Mouse (Mus musculus) layer of hippocampus, adult 8-10 months (tissue): ENCODE measurements at regions not wholly inside any gene's neighbourhood (a gene's known extent, or its start where the extent isn't known, plus 50 kb on each side); places are given as distances from the start of the nearest gene placed in this dataset.
A peak's percentile ranks its signal among the peaks of the same experiment; 100 is the strongest.

ENCODE experiments used
- DNase-seq, 2 experiments: peaks; one replicate each; pipeline ENCODE4 v3.0.0; 2022; ENCODE audit warnings: low spot score in 2 of 2

- no peak for DNase-seq
These were observed 99.1 kb upstream of the Id2 start for GRCm38 (mm10) chr12:25196022-25196421.

DNA sequence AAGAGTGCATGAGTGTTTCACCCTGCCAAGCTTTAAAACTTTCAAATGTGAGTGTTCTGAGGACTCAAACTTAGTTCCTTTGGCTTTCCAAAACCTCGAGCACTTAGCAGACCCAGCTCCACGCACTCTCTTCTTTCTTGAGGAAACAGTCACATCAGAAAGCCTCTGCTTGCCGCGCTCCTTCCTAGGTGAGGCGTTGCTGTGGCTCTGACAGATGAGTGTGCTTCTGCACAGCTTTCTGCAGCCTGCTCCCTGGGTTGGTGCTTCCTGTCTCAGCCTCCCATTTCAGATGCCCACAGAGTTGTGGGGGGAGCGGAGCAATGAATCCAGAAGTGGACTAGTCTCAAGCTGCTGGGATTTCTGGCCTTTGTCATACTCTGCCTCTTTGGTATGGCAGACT is 95.3 kb upstream of the Id2 start:
- DNase-seq = no peak

DNA sequence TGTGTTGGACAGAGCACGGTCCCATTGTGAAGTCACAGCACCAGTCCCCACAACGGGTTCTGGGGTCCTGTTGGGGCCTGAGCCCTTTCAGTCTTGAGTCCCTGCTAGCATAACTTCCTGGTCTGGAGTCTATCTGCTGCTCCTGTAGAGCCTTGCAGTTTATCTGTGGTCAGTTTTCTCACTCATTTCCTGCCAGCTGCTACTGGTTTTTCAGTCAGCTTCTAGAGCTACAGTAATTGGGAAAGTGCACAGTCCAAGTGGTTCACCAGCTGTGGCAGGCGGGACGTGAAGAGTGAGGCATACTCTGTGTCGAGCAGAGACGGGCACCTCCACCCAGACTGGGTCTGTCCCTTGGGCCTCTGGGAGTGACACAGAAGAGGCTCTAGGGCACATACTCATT is 93.4 kb upstream of the Id2 start:
- DNase-seq = no peak

DNA sequence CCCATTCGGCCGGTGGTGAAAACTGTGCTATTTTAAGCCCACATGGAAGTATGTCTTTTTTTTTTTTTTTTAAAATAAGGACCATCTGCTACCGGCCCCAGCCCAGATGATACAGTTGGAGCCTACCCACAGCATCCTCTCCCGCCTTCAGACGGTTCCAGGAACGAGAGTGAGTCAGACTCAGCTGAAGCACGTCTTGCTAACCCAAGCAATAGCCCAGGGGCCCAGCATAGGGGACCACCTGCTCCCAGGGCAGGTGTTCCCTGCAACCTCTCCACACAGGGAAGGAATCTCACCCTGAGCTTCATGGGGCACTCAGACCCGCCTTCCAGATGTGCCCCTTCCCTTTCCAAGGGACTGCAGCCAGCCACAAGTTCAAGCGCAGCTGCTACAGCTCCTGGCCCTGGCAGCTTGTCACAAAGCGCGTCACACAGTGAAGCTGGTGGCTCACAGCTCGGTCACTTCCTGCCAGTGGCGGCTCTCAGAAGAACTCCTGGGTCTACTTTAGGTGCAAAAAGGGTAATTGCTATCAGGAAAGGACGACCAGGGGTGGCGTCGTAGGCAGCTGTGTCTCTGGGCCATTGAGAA is 92.3 kb upstream of the Id2 start:
- DNase-seq = peak; percentile 70

DNA sequence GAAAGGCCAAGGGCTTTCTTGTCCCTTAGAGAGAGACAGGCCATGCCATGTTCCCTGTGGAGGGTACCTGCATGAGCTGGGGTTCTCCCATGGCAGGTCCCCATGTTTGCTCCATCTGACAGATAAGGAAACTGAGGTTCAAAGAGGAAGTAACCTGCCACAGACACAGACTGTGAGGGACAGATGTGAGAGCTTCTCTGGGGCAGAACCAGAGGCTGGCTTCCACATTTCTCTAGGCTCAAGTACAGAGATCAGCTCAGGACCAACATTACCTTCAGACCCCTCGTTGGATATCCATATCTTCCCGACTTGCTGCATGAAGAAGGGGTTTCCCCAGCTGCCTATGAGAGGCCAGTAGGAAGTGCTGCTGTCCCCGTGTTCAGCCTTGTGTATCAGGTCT is 91.6 kb upstream of the Id2 start:
- no peak for DNase-seq

- no peak for DNase-seq
These were observed 90.3 kb upstream of the Id2 start for GRCm38 (mm10) chr12:25187216-25187615.

DNA sequence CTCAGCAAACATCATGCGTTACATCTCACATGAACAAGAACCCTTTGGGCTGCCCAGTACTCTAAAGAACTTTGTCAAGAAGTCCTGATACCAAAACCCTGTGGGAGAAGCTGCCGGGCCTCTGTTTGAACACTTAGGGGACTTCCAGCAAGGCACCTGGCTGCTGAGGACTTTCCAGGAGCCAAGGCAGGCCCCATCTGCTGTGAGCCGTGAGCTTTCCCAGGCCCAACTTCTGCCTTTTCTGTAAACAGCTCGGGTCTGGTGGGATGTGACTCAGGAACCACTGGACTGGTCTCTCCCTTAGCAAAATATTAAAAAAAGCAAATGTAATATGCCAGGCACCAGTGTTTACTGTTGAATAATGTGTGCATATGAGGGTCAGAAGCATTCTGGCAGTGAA is 85.7 kb upstream of the Id2 start:
- no peak for DNase-seq

GRCm38 (mm10) chr12:25181317-25181716 is 84.4 kb upstream of the Id2 start:
- DNase-seq = no peak

GRCm38 (mm10) chr12:25180861-25181260 is 83.9 kb upstream of the Id2 start:
- no peak for DNase-seq

DNA sequence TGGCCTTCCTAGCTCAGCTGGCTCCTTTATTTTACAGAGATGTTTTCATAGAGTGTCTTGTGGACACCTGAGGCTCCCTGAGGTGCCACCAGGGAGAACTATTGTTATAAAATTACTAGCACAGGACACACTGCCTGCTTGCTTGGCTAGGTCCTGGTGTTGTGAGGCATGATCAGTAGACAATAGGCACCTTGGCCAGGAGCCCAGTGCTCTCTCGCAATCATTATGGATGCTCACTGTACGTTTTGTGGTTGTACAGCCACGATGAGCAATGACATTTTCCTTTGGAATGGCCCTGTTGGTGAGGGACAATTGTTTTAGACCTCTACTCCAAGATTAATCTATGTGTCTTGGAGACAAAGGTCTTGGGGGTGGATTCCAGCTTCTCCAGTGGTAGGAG is 83.3 kb upstream of the Id2 start:
- DNase-seq = no peak

GRCm38 (mm10) chr12:25178491-25179115 is 81.7 kb upstream of the Id2 start:
- DNase-seq = peak in 1 of 2 experiments; percentile 27

GRCm38 (mm10) chr12:25177827-25178226 is 80.9 kb upstream of the Id2 start:
- DNase-seq = no peak

- no peak for DNase-seq
These were observed 79.6 kb upstream of the Id2 start for GRCm38 (mm10) chr12:25176565-25176964.

DNA sequence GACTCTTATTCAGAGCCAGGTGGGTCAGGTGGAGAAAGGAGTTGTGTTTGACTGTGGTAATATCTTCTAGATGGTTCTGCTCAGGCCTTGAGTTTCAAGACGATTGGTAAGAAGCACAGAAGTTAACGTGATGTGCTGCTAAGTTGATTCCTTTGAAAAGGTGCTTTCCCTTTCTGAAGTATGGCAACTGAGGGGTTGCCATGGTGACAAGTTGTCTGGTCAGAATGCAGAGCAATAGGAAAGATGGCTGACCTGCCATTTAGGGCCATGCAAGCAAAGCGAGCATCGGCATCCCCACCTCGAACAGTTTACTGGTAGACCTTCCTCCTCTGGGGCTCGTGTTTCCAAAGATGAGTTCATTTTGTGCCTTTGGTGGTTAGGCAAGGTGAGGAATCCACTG is 76.1 kb upstream of the Id2 start:
- no peak for DNase-seq

DNA sequence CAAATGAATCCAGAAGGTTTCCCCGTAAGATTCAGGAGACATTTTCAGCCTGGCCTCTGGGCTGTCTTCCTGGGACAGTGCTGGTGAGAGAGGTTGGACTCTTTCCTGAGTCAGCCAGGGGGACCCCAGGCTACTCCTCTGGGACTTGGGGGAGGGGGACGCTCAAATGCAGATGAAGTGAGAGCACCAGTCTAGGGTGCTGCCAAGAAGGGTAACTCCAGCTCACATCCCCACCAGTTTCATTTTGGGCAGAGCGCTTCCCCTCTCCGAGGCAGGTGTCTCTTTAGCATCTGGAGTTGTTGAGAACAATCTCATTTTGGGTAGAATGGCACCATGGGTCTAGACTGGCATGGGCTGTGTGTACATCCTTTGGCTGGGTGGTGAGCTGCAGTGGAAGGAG is 75.5 kb upstream of the Id2 start:
- no peak for DNase-seq

DNA sequence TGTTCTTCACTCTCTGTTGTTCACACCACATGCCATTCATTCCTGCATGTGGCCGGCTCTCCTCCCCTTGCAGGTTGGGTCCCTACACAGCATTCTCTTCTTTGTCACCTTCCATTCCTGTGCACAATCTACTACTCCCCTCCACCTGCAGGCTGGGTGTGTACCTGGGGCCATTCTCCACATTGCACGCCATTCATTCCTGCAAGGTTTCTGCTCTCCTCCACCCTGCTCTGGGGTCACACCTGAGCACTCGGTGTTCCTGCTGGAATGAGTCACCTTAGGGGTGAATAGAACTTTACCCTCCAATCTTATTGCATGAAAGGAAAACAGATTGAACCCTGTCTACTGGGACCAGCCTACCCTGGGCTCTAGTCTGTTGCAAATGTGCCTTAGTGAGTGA is 72.7 kb upstream of the Id2 start:
- DNase-seq = no peak

DNA sequence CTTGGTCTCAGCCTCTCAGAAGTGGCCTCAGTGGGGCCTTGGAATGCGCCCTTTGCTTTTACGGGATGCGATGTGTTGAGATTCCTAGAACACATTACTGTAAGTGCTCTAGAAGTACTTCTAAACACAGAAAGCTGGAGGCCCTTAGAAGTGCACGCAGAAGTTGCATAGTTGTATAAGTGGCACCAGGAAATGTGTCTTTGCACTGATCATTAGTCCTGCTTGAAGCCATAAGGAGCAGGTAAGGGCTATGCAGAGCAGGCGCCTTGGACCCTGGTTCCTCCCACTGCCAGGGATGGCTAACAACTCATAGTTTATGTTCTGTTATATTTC is 71.2 kb upstream of the Id2 start:
- no peak for DNase-seq

DNA sequence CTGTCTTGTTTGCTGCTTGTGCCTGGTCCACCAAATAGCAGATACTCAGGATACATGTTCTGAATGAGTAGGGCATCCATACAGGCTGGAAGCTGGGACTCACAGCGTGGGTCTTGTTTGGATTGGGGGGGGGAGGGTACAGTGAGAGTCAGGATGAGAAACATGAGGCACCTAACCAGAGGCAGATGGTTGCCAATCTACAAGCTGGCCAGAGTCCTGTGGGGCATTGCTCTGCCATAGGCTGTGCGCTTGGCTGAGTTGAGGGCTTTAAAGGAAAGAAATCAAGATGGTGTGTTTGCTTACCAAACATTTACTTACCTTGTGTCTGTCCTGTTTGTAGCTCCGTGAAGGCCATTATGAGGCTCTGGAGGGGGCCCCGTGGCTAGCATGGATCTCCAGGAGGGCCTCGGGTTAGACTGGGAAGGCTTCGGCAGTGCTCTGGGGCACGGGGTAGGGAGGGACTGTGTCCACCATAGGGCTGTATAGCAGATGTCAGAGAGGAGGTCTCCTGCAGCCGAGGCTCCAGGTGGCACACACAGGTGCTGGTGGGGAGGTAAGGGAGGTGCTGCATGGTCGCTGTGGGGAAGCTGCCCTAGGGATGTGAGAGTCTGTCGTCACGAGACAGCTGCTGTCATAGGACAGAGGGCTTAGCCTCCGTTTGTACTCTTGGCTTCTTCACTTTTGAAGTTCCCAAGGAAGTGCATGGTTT is 70.7 kb upstream of the Id2 start:
- DNase-seq = no peak

- no peak for DNase-seq
These were observed 69.6 kb upstream of the Id2 start for GRCm38 (mm10) chr12:25166525-25166924.

- DNase-seq = no peak
These were observed 68.7 kb upstream of the Id2 start for GRCm38 (mm10) chr12:25165650-25166049.

DNA sequence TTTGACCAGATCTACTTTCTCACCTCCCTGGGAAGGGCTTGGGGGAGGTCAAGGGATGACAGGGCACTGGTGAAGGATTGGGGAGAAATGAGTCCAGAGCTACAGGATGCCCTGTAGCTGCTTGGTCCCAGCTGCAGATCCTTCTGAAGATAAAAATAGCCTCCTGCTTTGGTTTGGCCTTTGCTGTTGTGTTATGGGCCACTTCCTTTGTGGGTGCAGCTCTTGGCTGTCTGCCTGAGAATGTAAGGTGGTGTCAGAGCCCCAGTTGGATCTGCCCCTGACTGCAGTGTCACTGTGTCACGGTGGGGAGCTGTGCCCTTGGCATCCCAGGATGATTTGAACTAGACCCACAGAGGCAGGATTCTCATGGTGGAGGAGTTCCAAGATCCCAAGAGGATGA is 67.8 kb upstream of the Id2 start:
- DNase-seq = no peak

DNA sequence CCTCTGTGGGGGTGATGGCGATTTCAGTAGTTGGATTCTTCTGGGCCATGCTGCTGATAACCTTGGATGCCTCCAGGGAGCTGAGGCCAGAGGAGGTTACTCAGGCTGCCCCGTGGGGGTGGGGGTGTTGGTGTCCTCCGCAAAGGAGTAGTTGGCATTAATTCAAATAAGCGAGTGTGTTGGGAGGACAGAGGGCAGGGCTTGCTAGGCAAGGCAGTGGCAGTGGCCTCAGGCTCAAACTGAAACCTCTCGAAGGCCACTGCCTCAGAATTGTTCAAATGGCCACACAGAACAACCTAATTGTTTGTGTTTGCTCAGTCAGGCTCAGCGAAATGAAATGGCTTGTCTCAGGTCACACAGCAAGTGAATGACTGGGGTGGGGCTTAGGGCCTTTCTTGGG is 66.6 kb upstream of the Id2 start:
- no peak for DNase-seq

DNA sequence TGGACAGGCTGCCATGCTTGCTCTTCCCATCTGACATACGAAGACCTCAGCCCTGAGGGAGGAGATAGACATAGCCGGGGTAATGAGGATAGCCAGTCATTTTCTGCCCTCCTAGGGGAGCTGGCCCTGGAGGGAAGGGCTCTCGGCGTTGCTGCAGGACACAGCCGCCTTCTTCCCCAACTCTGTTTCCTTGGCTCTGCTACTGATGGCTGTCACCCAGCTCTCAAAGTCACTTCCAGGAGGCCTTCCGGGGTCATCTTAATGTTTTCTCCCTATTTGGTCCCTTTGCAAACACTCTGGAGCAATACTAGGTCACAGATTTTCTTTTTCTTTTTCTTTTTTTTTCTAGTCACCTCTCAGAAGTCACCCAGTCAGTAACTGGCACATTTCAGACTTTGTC is 65.9 kb upstream of the Id2 start:
- DNase-seq = no peak
